Mouse (Mus musculus) yolk sac, embryonic 10.5 days (tissue): ENCODE results near the gene Cyp46a1.

Experiments used
- DNase-seq: peaks from one replicate; pipeline ENCODE4 v3.0.0-alpha.2; 2017; ENCODE audit warnings: low spot score

Gene Cyp46a1

GRCm38 (mm10) chr12:108363796-108364195 is 29.6 kb downstream of the Cyp46a1 start:
- peak; percentile 72 for DNase-seq

DNA sequence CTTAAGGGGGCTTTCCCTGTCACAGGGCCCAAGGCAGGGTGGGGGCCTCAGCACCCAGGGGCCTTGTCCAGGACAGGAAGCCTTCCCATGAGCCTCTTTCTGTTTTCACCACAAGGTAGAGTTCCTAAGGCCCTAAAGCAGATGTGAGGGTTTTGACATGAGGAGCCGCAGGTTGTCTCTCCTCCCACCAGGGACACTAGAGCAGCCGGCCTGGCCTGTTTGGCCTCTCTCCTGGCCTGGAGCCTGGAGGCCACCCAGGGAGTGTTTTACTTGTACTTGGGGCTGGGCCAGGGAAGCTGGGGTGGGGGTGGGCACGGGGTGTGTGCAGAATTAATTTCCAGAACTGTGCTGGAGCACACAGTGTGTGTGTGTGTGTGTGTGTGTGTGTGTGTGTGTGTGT is 31.2 kb downstream of the Cyp46a1 start:
- no peak for DNase-seq

GRCm38 (mm10) chr12:108365868-108366267 is 31.7 kb downstream of the Cyp46a1 start:
- no peak for DNase-seq

DNA sequence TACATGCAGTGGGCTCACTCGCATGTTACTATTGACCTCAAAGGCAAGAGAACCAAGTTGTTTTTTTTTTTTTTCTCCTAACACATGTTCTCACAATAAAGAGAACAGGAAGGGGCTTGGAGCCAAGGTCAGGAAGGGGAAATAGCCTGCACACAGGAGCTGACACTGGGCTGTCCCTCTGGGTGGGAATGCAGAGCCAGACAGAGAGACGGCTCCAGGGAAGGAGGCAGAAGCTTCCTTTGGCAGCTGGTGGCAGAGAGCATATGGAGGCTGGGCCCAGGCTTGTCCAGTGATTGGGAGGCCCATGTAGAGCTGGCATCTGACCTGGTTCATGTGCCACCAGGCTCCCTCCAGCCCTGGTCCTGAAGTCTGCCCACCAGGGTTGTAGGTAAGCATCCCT is 33.7 kb downstream of the Cyp46a1 start:
- DNase-seq, result no peak

GRCm38 (mm10) chr12:108368921-108369320 is 34.7 kb downstream of the Cyp46a1 start:
- no peak for DNase-seq

DNA sequence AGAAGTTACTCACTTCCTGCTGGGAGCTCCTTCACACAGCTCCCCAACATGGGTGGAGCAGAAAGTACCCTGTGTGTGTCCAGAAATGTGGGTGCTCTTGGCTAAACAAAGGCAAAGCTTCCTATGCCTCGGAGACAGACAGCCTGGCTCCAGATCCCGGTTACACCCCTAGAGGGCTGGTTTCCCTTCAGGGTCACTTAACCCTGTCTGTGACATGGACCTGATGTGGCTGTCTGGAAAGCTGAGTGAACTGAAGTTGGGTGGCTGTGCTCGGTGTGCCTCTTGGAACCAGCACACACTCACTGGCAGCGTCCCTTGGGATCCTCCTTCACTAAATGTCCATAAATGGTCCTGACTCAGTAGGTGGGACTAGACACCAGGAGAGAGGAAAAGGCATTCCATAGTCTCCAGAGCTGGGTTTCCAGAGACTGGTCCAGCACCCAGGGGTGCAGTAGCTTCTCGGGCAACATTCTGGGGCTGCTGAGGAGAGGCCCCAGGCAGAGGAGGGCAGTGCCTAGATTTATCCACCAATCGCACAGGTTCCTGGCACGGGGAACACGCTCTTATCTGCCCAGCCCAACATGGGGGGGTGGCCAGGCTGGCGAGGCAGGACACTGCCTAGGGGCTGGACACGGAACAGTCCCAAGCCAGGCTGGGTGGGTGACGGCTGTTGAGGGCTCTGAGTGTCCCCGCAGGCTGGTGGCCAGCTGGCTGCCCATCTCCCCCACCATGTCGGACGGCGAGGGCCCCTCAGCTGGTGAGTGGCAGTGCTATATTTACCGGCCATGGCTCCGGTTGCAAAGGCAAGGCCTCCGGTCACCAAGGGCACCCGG is 36.6 kb downstream of the Cyp46a1 start, which contains the start of gene Eml1:
Gene Eml1 (plus strand): TSS at position 362 of the 833 bp plus-strand sequence.
- no peak for DNase-seq

DNA sequence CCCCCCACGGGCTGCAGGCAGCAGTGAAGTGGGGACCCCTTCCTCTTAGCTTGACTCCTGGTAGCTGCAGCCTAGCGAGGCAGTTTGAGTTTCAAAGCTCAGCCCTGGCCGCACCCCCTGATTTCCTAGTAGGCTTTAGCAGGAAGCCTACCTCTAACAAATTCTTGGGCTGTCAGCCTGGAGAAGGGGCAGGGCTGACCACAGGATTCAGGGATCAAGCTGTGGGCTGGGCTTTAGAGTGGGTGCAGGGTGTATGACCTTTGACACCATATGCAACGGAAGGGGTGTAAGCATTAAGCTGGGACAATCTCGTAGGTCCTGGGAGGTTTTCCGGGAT is 37.2 kb downstream of the Cyp46a1 start:
- DNase-seq, result no peak

- no peak for DNase-seq
Measured at GRCm38 (mm10) chr12:108372241-108372640, 38.1 kb downstream of the Cyp46a1 start.

- peak; percentile 44 for DNase-seq
Measured at GRCm38 (mm10) chr12:108373611-108374010, 39.4 kb downstream of the Cyp46a1 start.

GRCm38 (mm10) chr12:108374689-108375088 is 40.5 kb downstream of the Cyp46a1 start:
- no peak for DNase-seq

GRCm38 (mm10) chr12:108378379-108379133 is 44.4 kb downstream of the Cyp46a1 start:
- no peak for DNase-seq

GRCm38 (mm10) chr12:108386476-108387232 is 52.5 kb downstream of the Cyp46a1 start:
- DNase-seq, result no peak

DNA sequence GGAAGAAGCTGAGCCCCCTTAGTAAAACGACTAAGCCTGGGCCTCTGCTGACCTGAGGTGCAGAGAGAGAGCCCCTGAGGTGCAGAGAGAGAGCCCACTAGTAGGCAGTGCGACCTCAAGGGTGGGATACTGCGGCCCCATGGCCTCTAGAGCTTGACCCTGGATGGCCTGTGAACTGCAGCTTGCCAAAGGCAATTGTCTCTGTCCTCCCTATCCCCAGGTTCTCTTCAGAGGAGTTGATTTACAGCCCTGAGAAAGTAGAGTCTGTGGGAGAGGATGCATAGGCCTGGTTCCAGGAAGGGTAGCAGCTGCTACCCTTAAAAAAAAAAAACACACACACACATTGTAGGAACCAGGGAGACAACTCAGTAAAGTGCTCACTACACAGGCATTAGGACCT is 55.5 kb downstream of the Cyp46a1 start:
- no peak for DNase-seq

DNA sequence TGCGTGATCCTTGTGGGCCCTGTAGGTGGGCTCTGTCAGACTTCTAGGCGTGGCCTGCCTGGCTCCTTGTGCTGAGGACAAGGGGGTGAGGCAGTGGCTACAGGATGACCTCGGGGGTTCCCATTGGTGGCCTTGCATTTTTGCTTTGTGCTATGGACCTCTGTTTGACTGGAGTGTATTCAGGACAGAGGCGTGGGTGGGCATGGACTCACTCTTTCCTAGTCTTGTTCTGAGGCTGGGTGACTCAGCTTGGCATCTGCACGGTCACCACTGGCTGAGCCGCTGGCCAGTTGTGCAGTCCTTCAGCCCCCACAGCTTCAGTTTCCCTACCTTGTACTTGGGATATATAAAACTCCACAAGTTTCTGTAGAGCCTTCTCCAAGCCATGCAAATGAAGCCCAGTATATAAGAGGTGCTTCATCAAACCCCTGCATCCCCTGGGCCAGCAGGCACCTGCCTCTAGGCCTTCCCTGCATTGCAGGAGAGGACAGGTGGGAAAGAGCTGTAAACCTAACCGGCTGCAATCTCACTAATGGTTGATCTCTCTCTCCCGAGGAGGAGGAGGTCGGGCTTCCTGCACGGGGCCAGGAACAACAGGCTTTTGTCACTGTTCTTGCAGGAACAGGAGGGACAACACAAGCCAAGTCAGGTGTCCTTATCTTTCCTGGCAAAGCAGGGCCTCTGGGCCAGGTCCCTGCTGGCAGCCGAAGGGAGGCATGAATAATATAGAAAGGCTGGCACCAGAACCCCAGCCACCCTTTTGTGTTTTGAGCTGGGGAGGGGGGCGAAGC is 58.3 kb downstream of the Cyp46a1 start:
- DNase-seq, result no peak

GRCm38 (mm10) chr12:108393082-108393481 is 58.9 kb downstream of the Cyp46a1 start:
- DNase-seq, result no peak

DNA sequence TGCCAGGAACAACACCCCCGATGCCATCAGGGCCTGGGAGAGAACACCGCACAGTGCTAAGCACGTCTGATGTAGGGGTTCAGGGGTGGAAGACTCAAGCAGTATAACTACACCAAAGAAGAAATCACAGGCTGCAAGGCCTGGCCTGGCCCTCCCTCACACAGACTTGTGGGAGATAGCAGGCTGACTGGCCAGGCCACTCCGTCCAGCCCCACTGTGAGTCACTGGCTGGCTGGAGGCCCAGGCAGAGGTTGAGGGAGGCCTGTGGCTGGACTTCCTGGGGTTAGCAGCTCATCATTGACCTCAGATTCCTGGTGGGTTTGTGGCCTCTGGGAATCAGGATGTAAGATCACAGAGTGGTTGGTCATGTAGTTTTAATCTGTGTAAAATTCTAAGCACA is 59.5 kb downstream of the Cyp46a1 start:
- DNase-seq, result peak; percentile 54

DNA sequence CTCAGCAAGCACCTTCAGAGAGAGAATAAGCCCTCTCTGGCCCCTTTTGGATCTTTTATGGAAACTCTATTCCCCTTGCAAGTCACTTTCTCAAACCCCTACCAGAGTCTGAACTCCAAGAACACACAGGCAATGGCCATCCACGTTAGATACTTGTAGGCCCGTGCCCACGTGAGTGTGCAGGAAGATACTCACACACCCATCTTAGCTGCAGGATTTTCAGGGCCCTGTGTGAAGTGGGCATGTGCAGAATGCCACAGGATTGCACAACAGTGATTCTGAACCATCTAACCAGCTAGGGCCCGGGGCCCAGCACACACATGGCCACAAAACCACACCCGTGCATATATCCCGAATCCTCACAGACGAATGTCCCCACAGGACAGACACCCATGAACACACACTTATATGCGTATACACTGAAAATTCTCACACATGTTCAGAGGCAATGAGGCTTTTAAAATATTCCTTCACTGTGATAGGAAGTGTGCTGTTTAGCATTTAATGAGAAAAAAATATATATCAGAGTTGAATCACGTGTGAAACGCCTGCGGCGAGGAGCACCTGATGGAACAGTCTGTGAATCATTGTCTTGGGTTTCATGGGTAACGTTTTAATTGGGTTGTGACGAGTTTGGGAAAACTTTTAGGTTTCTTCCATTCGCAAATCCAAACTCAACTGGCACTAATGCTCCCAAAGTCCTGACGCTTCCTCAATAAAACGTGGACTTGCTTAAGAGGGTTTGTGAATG is 60.5 kb downstream of the Cyp46a1 start:
- no peak for DNase-seq

DNA sequence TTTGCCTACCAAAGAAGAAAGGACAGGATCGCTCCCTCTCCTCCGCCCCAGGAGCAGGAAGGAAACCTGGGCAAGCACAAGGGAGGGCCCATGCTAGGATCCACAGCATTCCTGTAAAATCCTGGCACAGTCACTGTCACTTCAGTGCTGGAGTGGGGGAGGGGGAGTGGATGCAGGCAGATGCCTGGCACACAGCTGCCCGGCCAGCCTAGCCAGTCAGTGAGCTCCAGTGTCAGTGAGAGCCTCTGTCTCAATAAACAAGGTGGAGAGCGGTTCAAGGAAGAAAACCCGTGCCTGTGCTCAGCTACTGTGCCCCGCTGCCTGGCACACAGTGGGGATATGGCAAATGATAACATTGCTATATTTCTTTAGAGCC is 61.1 kb downstream of the Cyp46a1 start:
- DNase-seq, result no peak

DNA sequence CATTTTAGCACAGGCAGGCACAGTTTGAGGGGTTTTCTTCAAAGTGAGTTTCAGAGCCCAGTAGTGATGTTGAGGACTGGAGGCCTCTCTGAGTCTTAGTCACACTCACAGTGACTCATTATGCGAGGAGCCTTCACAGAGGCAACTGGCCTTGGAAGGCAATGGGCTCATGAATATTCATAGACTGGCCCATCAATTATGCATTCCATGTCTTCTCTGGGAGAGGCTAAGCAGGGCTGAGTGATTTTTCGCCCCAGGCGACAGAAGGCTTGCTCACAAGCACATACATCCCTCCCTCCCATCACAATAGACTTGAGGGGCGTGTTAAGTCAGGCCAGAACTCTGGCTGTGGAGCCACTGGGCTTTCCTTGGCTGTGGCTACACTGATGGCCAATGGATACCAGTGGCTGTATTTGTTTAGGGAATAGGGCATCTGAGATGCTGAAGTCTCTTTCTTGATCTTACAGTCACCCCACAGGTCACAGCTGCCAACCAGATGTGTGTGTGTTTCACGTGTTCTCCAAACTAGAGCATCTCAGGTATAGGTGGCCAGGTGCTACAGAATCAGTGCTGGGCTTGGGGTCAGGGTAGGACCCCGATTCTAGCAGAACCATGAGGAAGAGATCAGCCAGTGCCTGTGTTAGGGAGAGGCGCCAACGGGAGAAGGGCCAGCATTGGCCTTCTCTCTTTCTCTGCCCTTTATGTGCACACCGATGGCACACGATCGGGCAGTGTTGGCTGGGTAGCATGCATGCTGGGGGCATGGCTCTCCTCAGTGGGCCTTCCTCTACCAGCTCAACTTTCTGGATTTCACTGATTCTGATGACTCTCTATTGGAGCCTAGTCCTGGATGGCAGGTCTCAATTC is 62.1 kb downstream of the Cyp46a1 start:
- no peak for DNase-seq

DNA sequence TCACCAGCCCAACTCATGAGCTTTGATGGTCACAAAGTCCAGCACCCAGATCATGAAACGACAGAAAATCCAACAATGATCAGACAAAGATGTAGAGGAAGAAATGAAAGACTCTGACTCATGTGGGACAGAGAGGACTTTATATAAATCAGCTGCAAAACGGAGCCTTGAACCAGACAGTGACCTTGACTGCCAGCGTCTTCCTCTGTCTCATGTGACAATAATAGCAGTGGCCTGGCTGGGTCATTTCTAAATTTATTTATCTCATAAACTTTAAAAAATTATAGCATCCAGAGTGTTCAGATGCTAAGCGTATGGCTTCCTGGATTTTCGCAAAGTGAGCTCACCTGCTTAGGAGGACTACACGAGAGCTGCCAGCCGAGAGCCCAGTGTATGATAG is 64.5 kb downstream of the Cyp46a1 start:
- no peak for DNase-seq
